Mouse (Mus musculus) left cerebral cortex, postnatal 36 days (tissue): ENCODE measurements around the gene Foxn1. TPM values are rescaled to one million over a fixed set of nuclear protein-coding genes. Genes with fewer than 3 reads are reported as not detected.
A peak's percentile ranks its signal among the peaks of the same experiment; 100 is the strongest.

ENCODE experiments used
- DNase-seq, 2 experiments: peaks; one replicate each; pipeline ENCODE4 v3.0.0; 2021 to 2022; ENCODE audit warnings: low spot score in 2 of 2, mixed read lengths in 1 of 2
- intact Hi-C: fragments of 180-260 bp; cut with DNase I; formaldehyde crosslinking; loops from one replicate; pipeline ENCODE4 v1.15.1; 2025
- total RNA-seq, 2 experiments: library from RNA; stranded (reverse); gene quantifications; 2 replicates each; pipeline ENCODE4 v1.2.3; 2021

Gene Foxn1
- total RNA-seq, 2 experiments from 2014 or later, result not detected

DNA sequence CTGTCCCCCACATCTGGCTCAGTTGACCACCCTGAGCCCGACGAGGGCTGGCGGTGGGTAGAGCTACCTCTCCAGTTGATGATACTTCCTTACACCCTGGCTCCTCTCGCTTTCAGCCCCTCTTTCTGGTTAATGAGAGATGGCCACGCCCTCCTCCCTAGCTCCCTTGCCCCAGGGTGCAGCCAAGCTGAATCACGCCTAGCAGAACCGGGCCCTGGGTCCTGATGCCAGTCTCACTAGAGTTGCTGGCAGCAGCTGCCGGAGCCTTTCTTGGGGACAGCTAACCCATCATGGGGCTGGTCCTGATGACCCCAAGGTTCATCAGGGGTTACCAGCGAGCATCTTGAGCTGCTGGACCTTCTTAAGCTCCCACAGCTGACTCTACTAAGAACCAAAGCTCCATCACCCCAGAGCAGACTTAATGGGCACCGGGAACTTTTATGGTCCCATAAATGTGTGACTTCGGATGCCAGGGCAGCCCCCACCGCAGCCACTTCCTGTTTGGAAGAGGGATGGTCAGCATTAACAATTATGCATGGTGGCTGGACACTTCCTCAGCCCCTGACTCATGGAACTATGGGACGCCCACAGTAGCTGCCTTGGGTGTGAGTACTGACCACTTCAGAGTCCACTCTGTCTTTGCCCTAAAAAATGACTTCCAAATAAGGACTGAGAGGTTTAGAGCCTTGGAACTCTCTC lies 22.9 kb downstream of the Foxn1 start:
- DNase-seq, result no peak
- intact Hi-C loops, result loop anchor here (5.0 kb wide), 1 partner anchor 89 kb away; no protein-coding TSS in a partner anchor

- intact Hi-C loops, result loop anchor here (5.0 kb wide), 1 partner anchor 92 kb away; no protein-coding TSS in a partner anchor
- no peak for DNase-seq
Observed at GRCm38 (mm10) chr11:78360789-78361131, 25.6 kb downstream of the Foxn1 start.

DNA sequence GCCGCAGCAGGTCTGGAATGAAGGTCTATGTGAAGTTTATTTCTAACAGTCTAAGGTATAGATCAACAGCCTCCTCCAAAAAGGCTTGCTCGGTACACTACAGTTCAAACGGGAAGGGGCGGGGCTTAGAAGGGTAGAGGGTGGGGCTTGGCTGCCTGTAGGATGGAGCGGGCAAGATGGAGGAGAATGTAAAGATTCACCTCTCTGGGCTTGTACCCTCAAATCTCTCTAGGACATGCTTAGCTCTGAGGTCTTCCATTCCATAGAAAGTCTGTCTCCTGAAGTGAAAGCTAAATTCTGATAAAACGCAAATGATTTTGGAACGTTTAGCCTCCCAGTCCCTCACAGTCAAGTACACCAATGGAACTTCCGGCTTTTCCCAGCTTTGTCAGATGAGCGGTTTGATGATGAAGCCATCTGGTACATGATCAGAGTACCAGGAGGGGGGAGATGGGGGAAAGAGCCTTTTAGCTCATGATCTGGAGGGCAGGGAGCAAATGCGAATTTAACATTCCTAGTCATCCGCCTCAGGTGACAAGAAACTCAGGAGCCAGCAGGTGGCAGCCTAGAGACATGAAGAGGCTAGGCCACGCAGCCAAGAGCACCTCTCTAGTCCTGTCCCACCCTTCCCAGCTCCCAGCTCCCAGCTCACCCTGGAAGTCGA lies 26.1 kb downstream of the Foxn1 start:
- peak; percentile 58 to 60 for DNase-seq
- intact Hi-C loops, result loop anchor here (5.0 kb wide), 1 partner anchor 92 kb away; no protein-coding TSS in a partner anchor

DNA sequence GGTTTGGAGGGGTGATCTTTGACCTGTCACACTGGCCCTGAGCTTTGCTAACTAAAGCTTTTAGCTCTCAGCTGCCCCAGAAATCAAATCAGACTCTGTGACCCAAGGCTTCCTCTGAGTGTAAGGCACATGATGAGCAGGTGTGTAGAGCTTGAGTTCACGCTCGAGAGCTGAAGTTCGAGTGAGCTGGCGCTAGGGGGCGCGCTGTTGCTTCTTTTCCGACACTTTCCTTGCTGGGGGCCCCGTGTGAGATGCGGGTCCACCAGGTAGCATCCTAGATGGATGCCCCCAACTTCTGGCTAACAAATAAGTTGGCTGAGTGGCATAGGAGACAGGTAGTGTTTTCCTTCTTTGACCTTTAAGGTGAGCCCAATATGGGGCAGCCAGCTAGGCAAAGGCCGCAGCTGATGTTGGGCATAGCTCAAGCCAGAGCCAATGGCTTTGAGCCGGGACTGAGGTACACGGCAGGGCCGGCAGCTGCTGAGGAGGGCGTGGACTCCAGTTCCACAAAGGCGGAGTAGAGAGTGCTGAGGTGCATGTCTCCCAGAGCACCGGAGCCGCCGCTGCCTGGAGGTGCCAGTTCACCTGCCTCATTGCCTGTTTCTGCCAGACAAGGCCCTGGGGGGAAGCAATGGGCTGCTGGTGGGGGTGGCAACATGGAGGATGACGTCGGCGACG lies 27.9 kb downstream of the Foxn1 start:
- no peak for DNase-seq
- intact Hi-C loops, result no loop called here

DNA sequence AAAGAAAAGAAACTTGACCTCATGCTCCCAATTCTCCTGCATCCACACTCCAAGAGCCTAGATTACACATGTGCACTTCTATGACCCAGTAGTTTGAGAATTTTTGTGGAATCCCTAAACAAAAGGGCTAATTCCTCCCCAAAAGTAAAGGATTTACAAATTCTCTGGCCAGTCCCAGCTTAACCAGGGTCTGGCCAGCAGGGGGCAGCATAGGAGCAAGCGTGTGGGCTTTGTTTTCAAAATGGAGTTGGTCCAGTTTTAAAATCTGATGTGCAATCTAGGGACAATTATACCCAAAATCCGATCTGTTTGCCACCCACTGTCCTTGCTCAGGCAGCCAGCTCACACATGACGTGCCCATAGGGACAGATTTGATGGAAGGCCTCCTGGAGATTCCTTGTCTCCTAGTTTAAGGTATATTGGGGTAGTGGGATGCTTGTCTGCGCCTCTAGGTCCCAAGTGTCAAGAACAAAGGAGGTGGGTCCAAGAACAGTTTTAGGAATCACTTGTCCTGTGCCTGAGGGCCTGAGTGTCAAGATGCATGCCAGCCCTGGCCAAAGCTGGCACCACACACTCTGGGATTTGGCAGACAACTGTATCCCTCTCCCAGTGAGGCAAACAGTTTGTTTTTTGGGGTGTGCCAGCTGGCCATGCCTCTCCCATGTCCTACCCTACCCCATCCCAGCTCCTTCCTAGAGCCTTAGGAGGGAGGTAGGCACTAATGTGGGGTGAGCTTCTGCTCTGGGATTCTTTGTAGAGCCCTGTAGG lies 30.7 kb downstream of the Foxn1 start:
- intact Hi-C loops, result no loop called here
- DNase-seq, result peak in 1 of 2 experiments; percentile 51

DNA sequence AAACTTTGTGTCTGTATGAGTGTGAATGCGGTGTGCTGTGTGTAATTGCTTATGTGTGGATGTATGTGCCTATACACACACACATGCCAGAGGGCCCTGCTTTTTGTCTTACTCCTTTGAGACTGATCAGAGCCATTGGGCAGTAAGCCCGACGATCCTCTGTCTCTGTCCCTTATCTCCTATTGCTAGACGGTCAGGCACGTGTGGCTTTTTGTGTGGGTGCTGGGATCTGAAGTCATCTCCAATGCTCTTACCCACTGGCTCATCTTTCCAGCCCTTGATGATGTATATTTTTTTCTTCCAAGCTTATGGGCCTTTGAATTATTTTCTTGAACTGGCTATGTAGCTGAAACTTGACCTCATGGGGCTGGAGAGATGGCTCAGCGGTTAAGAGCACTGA lies 31.5 kb downstream of the Foxn1 start:
- no peak for DNase-seq
- intact Hi-C loops, result no loop called here

- intact Hi-C loops, result no loop called here
- DNase-seq, result no peak
Observed at GRCm38 (mm10) chr11:78353081-78353480, 33.3 kb downstream of the Foxn1 start.

- DNase-seq, result no peak
- intact Hi-C loops, result no loop called here
Observed at GRCm38 (mm10) chr11:78349441-78350358, 36.7 kb downstream of the Foxn1 start.

GRCm38 (mm10) chr11:78348474-78348873 lies 37.9 kb downstream of the Foxn1 start:
- intact Hi-C loops, result no loop called here
- no peak for DNase-seq

DNA sequence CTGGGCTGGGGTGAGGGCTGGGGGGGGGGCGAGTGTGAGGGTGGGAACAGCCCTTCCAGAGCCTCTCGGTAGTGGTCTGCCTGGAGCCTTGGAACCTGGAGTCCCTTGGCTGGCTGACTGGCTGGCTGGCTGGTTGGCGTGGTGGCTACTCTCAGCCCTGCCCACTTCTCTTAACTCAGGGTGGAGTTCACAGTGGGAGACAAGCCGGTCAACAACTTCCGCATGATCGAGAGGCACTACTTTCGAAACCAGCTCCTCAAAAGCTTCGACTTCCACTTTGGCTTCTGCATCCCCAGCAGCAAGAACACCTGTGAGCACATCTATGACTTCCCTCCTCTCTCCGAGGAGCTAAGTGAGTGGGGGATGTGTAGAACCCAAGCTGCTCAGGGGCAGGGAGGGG lies 38.5 kb downstream of the Foxn1 start:
- no peak for DNase-seq
- intact Hi-C loops, result no loop called here

GRCm38 (mm10) chr11:78347070-78347754 lies 39.1 kb downstream of the Foxn1 start:
- intact Hi-C loops, result no loop called here
- DNase-seq, result peak in 1 of 2 experiments; percentile 41

DNA sequence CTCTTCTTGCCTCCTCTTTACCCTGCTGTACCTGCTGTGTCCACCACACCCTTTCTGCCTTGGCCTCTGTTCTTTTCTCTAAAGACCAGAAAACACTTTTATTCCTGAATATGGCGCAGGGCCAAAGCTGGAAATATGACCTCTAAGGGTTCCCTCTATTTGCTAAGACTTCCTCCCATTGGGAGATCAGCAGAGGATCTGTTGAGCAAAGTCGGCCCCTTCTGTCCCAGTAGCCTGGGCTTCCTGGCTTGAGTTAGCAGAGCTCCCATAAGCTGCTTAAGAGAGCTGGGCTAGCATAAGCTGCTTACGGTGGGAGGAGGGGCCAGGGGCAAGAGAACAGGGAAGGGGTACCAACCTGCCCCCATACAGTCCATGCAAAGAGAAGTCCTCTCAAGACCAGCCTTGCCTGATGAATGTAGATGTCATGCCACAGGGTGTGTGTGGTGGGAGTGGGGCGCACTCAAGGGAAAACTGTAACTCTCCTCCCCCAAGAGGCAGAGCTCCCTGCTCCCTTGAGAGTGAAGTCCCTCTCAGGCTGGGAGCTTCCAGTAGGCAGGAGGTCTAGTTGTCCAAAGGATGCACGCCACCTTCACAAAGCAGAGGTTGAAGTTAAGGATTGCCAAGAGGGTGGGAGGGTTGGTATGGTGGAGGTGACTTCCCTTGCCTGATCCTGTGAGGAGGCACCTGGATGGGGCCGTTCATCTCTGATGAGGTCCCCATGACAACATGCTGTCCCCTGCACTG lies 39.9 kb downstream of the Foxn1 start:
- intact Hi-C loops, result no loop called here
- DNase-seq, result no peak

DNA sequence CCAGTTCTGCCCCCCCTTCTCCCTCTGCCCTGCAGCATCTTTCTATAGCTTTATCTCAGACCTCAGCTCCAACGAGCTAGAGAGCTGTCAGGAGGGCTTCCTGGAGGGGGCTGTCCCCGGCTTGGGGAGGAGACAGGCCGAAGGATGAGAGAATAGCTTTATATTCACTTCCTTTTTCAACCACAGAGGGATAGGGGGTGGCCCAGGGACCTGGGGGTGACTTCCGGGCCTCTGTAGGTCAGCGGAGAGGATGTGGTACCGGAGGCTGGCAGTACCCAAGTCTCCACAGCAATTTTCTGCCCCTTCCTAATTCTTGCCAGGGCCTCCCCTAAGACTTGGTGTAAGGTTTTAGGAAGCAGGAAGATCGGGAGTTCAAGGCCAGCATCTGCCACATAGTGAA lies 40.6 kb downstream of the Foxn1 start:
- intact Hi-C loops, result no loop called here
- DNase-seq, result no peak

DNA sequence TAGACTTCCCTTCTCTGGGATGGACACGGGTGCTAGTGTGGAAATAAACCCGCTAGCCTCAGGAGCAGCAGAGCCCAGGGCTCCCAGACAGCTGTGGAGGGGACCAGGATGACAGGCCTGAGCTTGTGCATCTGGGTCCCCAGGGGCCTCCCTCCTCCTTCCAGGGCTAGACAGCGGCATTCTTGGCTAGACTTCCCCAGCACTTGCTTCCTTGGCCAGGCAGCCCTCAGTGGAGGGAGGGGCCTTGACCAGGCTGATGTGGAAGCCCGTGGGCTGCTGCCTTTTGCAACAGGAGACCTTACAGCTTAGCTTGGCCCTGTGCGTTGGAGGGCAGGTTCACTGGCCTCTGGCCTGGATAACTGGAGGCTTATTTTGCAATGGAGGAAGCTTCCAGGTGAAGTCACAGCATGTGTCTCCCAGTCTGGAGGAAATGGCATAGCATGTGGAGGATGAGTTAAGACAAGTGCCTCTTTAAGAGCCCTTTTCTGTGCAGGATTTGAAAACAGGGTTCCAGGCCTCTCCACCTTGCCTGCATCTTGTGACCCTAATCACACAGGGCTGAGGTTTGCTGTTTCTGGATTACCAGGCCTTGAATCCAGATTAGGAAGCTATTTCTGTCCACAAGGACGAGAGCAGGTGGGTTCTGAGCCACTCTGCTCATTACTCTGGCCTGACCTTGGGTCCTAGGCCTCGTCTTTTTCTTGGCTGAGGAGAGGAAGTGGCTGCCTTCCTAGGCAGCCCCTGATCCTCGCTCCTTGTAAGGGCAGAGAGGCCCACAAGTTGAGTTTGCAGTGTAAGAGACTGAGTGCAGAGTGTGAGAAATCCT lies 41.3 kb downstream of the Foxn1 start:
- intact Hi-C loops, result loop anchor here (5.0 kb wide), 1 partner anchor 73 kb away; no protein-coding TSS in a partner anchor
- no peak for DNase-seq

GRCm38 (mm10) chr11:78344328-78344889 lies 41.9 kb downstream of the Foxn1 start:
- no peak for DNase-seq
- intact Hi-C loops, result loop anchor here (5.0 kb wide), 1 partner anchor 72 kb away; no protein-coding TSS in a partner anchor
